Mouse (Mus musculus) hindbrain, embryonic 11.5 days (tissue): ENCODE measurements around the gene Kcmf1. TPM values are rescaled to one million over a fixed set of nuclear protein-coding genes. Genes with fewer than 3 reads are reported as not detected.

ENCODE experiments used
- ATAC-seq: fragments of 200-750 bp; cut with Nextera tagmentation; 2 replicates; pipeline ENCODE4 v1.8.0; 2017; ENCODE audit warnings: mild to moderate bottlenecking, moderate TSS enrichment, moderate library complexity; ENCODE audit not compliant: low FRiP score
- DNase-seq: peaks from one replicate; pipeline ENCODE4 v3.0.0-alpha.2; 2015; ENCODE audit warnings: low spot score
- H3K27ac ChIP-seq: fragments of 300-500 bp; sonication (generic); 2 replicates; pipeline ENCODE4 v1.5.1; 2014; ENCODE audit warnings: mild to moderate bottlenecking, low read depth, low read length
- H3K27me3 ChIP-seq: fragments of 300-500 bp; sonication (generic); 2 replicates; pipeline ENCODE4 v1.6.1; 2014; ENCODE audit warnings: mild to moderate bottlenecking, low read length, moderate library complexity, mixed read lengths; ENCODE audit not compliant: control insufficient read depth, insufficient read depth
- H3K36me3 ChIP-seq: fragments of 300-500 bp; sonication (generic); 2 replicates; pipeline ENCODE4 v1.6.1; 2014; ENCODE audit warnings: mild to moderate bottlenecking, low read length, moderate library complexity, mixed read lengths; ENCODE audit not compliant: control insufficient read depth, insufficient read depth
- H3K4me1 ChIP-seq: fragments of 300-500 bp; sonication (generic); replicated peaks from 2 replicates; pipeline ENCODE4 v1.6.1; 2014; ENCODE audit warnings: low read length, mixed read lengths; ENCODE audit not compliant: control insufficient read depth, insufficient read depth
- H3K4me2 ChIP-seq: fragments of 300-500 bp; sonication (generic); replicated peaks from 2 replicates; pipeline ENCODE4 v1.6.1; 2014; ENCODE audit warnings: mild to moderate bottlenecking, low read depth, low read length
- H3K4me3 ChIP-seq: fragments of 300-500 bp; sonication (generic); 2 replicates; pipeline ENCODE4 v1.5.1; 2014; ENCODE audit warnings: low read depth, low read length
- H3K9ac ChIP-seq: fragments of 300-500 bp; sonication (generic); 2 replicates; pipeline ENCODE4 v1.6.1; 2014; ENCODE audit warnings: low read depth, low read length
- H3K9me3 ChIP-seq: fragments of 300-500 bp; sonication (generic); 2 replicates; pipeline ENCODE4 v1.6.1; 2016; ENCODE audit warnings: low read length; ENCODE audit not compliant: control insufficient read depth
- WGBS: fragments of 180-500 bp; shearing (Covaris S2); extraction: QIAGEN DNeasy Blood & Tissue Kit; methylation state at CpG from one replicate; pipeline ENCODE4 v1.1.7; 2014; 5-methylcytosine and 5-hydroxymethylcytosine counted together
- polyA plus RNA-seq: library from polyadenylated mRNA; unstranded; fragments of >200 nt; fragmentation: Nextera tagmentation; extraction: Ambion mirVana; gene quantifications from 2 replicates; pipeline ENCODE4 v1.2.1, GENCODE M21; 2014

The Kcmf1 gene
- 35.3 and 45.9 TPM in 2 replicates for polyA plus RNA-seq

DNA sequence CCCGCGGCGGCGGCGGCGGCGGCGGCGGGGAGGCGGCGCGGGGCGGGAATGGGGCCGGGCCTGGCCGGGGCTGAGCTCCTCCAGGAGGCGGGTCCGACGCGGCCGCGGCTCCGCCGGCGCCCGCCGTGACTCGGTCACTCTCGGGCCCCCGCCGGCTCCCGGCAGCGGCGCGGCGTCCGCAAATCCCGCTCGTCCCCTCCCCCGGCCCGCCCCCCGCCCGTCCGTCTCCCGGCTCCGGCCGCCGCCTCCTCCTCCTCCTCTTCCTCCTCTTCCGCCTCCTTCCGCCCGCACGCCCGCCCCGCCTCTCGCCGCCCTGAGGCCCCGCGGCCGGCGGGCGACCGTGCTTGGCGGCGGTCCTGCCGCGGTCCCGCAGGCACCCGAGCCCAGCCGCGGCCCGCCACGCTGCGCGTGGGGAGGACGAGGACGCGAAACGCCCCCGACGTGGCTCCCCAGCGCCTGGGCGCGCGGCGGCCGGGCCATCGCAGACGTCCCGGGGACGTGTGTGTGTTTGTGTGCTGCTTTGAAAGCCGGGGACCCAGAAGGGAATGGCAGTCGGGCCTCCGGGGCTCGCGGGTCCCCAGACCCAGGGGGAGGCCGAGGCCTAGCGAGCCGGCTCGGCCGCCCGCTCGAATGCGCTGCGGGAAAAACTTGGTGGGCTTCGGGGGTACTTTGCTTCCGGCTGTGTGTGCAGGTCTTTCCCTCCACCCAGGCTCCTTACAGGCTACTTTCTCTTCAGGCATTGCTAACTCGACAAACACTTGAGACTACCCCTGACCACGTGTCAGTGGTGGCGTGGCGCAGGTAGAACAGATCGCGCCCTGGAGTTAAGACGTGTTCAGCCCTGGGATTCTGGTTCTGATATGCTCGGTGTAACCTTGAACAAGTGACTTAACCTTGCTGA is at the start of gene Kcmf1:
Gene Kcmf1 (minus strand): TSS at position 199 of the 901 bp plus-strand sequence.
- no peaks in the 10 kb centered on the region for H3K36me3 ChIP-seq
- peak within 1 kb of the TSS; percentile 74 for H3K4me2 ChIP-seq
- peak; percentile 80 for ATAC-seq
- peak within 1 kb of the TSS; percentile 95 for H3K4me3 ChIP-seq
- peak within 1 kb of the TSS; percentile 96 for H3K9ac ChIP-seq
- no peaks in the 10 kb centered on the region for H3K4me1 ChIP-seq
- H3K9me3 ChIP-seq: no peaks in the 10 kb centered on the region
- H3K27ac ChIP-seq: peak within 1 kb of the TSS; percentile 99
- WGBS: under 1% methylated on average over 53 of the region's 113 CpGs
- no peaks in the 10 kb centered on the region for H3K27me3 ChIP-seq
- peak; percentile 72 for DNase-seq

DNA sequence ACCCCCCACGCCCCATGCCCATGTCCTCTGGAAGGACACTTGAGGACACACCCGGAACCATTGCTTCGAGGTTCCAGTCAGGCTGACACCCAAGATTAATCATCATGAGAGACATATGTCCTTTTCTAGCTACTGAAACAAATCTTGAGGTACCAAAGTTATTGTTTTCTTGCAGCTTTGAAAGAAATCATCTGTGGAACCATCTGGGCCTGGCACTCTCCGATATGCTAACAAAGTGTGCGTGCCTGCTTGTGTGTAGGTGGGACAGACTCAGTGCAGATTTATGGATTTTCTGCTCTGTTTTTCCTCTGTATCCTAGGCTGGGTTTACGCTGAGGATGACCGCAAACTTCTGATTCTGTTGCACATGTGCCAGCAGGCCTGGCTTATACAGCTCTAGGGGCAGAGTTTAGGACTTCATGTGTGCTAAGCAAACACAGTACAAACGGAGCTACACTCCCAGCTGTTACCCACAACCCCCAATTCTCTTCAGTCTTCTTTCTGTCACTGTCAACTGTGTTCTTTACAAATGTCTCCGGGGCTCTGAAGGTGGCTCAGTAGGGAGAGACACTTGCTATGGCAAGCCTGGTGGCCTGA is 49.5 kb upstream of the Kcmf1 start:
- DNase-seq (no peak), ATAC-seq (no peak)
- Histone ChIP-seq H3K4me1 (no peaks in the 10 kb centered on the region), H3K4me2 (no peak overlapping the region), H3K9ac (no peak overlapping the region), H3K9me3 (no peaks in the 10 kb centered on the region), H3K27ac (no peak overlapping the region), H3K27me3 (no peaks in the 10 kb centered on the region), H3K36me3 (no peaks in the 10 kb centered on the region), H3K4me3 (no peak overlapping the region)
- WGBS: 80% methylated on average over 9 of the region's 9 CpGs

DNA sequence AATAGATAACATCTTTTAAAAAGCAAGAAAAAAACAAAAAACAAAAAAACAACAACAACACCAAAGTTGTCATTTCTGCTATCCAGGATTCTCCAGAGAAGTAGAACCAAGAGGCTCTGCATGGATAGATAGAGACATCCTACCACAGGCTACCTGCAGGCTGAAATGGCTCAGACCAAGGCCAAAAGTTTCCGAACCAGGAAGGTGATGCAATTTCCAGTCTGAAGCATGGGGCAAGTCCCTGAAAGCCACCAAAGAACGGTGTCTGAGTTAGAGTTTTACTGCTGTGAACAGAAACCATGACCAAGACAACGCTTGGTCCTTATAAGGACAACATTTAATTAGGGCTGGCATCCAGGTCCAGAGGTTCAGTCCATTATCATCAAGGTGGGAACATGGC is 48.6 kb upstream of the Kcmf1 start:
- no peaks in the 10 kb centered on the region for H3K27me3 ChIP-seq
- H3K4me2 ChIP-seq: no peak overlapping the region
- H3K27ac ChIP-seq: no peak overlapping the region
- no peaks in the 10 kb centered on the region for H3K36me3 ChIP-seq
- H3K9ac ChIP-seq: no peak overlapping the region
- DNase-seq (no peak), ATAC-seq (no peak)
- H3K4me3 ChIP-seq: no peak overlapping the region
- H3K4me1 ChIP-seq: no peaks in the 10 kb centered on the region
- WGBS: 89% methylated on average over 3 of the region's 3 CpGs
- H3K9me3 ChIP-seq: no peaks in the 10 kb centered on the region

DNA sequence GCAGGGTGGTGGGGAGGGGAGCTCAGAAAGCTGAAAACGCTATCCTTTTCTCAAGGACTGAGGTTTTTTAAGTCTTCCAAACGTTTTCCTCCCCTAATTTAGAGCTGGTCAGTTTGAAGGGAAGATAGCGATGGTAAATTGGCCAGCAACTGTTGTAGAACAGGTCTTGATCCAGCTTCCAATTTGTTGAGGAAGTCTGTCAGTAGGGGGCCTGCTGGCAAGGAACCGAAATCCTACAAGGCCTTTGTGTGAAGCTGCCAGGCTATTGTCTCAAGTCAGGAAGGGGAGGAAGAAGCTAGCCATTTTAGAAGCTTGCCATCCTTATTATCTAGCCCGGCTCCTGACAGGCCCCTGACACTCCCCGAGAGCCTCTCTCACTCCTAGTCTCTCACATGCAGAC is 48.2 kb upstream of the Kcmf1 start:
- no peak for ATAC-seq
- H3K27me3 ChIP-seq: no peaks in the 10 kb centered on the region
- DNase-seq: no peak
- H3K4me2 ChIP-seq: no peak overlapping the region
- no peak overlapping the region for H3K9ac ChIP-seq
- no peak overlapping the region for H3K4me3 ChIP-seq
- no peaks in the 10 kb centered on the region for H3K9me3 ChIP-seq
- WGBS: 48% methylated on average over 6 of the region's 6 CpGs
- no peaks in the 10 kb centered on the region for H3K36me3 ChIP-seq
- H3K4me1 ChIP-seq: no peaks in the 10 kb centered on the region
- no peak overlapping the region for H3K27ac ChIP-seq

DNA sequence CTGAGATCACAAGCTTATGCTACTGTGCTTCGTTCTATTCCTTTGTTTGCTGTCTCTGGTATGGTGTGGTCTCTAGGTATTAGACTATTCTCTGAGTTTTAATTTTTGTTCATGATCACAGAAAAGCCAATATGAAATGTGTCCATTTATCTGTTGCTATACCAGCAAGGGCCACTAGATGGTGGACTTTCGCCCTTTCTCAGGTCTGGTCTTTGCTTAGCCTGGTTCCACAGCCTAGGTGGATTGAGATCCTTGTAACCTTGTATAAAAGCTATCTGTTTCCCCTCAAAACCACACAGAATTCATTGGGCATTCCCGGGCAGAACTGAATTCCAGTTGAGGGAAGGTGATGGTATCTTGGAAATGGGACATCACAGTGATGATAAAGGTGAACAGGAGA is 40.7 kb upstream of the Kcmf1 start:
- ATAC-seq: no peak
- H3K9ac ChIP-seq: no peak overlapping the region
- no peaks in the 10 kb centered on the region for H3K27me3 ChIP-seq
- peak; percentile 77 for DNase-seq
- H3K4me3 ChIP-seq: no peak overlapping the region
- H3K4me2 ChIP-seq: no peak overlapping the region
- H3K27ac ChIP-seq: no peak overlapping the region
- 9% methylated on average over 3 of the region's 3 CpGs for WGBS
- H3K9me3 ChIP-seq: no peaks in the 10 kb centered on the region
- H3K36me3 ChIP-seq: no peaks in the 10 kb centered on the region
- H3K4me1 ChIP-seq: no peaks in the 10 kb centered on the region

DNA sequence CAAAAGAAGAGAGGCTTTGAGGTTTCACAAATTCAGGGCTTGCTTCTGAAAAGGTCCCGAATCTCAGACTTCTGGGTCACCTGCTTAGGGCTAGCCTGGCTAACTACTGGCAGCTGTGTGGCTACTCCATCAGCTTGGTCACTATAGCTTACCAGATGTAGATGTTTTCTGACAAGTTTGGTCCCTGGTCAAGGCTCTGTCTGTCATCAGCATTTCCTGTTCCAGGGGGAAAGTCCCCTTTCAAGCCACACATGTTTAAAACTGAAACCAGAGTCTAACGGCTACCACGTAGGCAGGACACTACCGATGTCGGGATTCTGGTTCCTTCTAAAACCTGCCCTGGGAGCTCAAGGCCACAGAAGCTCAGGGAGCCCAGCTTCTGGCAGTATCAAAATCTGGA is 38.1 kb upstream of the Kcmf1 start:
- H3K4me1 ChIP-seq: no peaks in the 10 kb centered on the region
- no peak overlapping the region for H3K4me3 ChIP-seq
- no peak overlapping the region for H3K9ac ChIP-seq
- no peak overlapping the region for H3K27ac ChIP-seq
- DNase-seq (no peak), ATAC-seq (no peak)
- 64% methylated on average over 5 of the region's 5 CpGs for WGBS
- no peaks in the 10 kb centered on the region for H3K36me3 ChIP-seq
- no peaks in the 10 kb centered on the region for H3K27me3 ChIP-seq
- no peaks in the 10 kb centered on the region for H3K9me3 ChIP-seq
- no peak overlapping the region for H3K4me2 ChIP-seq

DNA sequence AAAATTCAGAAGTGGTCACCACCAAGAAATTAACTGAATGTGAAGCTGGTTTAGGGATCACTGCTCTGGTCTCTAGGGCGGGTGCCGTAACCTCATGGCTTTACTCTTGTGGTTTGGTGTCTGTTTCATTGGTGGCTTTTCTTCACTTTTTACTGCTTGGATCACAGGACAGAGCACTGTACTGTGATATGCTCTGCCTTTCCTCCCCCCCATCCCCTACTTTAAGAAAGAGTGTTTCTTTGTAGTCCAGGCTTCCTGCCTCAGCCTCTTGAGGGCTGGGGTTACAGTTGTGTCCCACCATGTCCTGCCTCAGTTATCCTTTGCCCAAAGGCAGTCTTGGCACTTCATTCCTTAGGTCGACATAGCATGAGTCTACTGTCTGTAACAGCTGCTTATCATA is 37.7 kb upstream of the Kcmf1 start:
- ATAC-seq: no peak
- DNase-seq: no peak
- Histone ChIP-seq H3K4me1 (no peaks in the 10 kb centered on the region), H3K4me3 (no peak overlapping the region), H3K4me2 (no peak overlapping the region), H3K36me3 (no peaks in the 10 kb centered on the region), H3K9me3 (no peaks in the 10 kb centered on the region), H3K9ac (no peak overlapping the region), H3K27ac (no peak overlapping the region), H3K27me3 (no peaks in the 10 kb centered on the region)
- WGBS: 81% methylated on average over 3 of the region's 3 CpGs

DNA sequence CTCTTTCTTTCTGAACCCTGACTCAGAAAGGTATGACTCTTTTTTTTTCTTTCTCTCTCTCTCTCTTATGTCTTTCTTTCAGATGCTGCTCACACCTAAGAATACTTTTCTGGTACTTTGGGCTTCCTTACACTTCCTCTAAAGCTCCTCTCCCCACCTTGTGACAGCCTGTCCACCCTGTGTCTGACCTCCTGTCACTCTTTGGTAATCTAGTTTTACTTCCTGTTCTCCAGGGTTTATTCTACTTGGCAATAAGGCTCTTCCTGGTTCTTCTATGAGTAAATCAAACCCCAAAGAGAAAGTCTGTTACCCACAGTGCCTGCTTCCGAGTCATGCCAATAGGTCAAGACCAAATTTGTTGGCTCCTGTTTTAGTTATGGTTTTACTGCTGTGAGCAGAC is 33.2 kb upstream of the Kcmf1 start:
- no peak for DNase-seq
- WGBS: 91% methylated on average over 1 of the region's 1 CpGs

DNA sequence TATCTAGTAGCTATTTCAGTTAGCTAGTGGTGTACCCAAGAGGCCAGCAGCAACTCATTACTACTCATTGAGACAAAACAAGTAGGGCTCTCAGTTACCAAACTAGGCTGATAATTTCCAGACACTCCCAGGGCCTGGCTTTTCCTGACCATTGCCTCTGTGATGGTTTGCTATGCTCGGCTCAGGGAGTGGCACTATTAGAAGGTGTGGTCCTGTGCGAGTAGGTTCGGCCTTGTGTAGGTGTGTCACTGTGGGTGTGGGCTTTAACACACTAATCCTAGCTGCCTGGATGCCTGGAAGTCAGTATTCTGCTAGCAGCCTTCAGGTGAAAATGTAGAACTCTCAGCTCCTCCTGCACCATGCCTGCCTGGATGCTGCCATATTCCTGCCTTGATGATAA is 31.8 kb upstream of the Kcmf1 start:
- Histone ChIP-seq H3K9ac (no peak overlapping the region), H3K4me3 (no peak overlapping the region), H3K36me3 (no peaks in the 10 kb centered on the region), H3K4me1 (no peaks in the 10 kb centered on the region), H3K9me3 (no peaks in the 10 kb centered on the region), H3K27me3 (no peaks in the 10 kb centered on the region), H3K4me2 (no peak overlapping the region), H3K27ac (no peak overlapping the region)
- WGBS: 84% methylated on average over 3 of the region's 3 CpGs
- no peak for ATAC-seq
- no peak for DNase-seq

More for the DNA sequence above, 33.2 kb upstream of the Kcmf1 start:
- H3K4me3 ChIP-seq: no peak overlapping the region
- no peak overlapping the region for H3K9ac ChIP-seq
- H3K27me3 ChIP-seq: no peaks in the 10 kb centered on the region
- no peak overlapping the region for H3K27ac ChIP-seq
- no peaks in the 10 kb centered on the region for H3K9me3 ChIP-seq
- no peaks in the 10 kb centered on the region for H3K36me3 ChIP-seq
- ATAC-seq: no peak
- no peak overlapping the region for H3K4me2 ChIP-seq
- H3K4me1 ChIP-seq: no peaks in the 10 kb centered on the region
